Mouse (Mus musculus) induced T-regulatory cell, adult 2 months (primary cell): ENCODE data around the gene Gm28038.

ENCODE experiments used
- DNase-seq: peaks from one replicate; pipeline ENCODE4 v3.0.0-alpha.2; 2012; ENCODE audit warnings: low read depth

The Gm28038 gene

DNA sequence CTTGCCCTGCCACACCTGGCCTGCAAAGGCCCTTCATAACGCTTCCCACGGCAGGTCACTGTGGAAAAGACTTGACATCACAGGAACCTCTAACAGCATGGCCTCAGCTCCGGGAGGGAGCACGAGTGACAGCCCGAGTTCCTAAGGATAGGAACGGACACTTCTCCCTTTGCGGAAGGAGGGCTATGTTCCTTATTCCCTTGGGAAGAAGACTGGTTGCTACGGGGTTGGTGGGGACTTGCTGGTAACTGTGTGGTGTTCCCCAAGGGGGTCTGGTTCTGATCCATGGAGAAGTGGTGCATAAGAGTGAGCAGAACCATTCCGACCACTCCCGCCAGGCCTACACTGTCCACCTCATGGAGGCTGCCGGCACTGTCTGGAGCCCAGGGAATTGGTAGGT is at the start of gene Gm28038:
Gene Gm28038, plus strand, starts transcription at position 301 of the 400 bp plus-strand sequence.
- DNase-seq = no peak

DNA sequence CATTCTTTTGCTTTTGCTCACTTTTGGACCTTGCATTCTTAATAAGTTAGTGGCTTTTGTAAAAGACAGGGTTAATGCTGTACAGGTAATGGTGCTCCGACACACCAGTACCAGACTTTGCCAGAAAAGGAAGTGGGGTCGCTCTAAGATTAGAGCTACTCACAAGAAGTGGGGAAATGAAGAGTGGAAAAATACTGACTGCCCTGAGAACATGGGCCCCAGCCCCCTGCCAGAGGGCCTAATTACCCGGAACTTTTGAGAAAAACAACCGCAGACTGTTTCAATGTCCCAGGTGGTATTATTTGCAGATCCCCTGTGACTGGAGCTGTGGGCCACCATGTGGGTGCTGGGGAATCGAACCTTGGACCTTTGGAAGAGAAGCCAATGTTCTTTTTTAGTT is 45.2 kb upstream of the Gm28038 start:
- peak; percentile 60 for DNase-seq

GRCm38 (mm10) chr2:30236426-30237198 is 44.2 kb upstream of the Gm28038 start:
- no peak for DNase-seq

GRCm38 (mm10) chr2:30237199-30237880 is 43.5 kb upstream of the Gm28038 start, which contains the start of gene Lrrc8a:
TSS of gene Lrrc8a (plus strand) at chr2:30237715.
- peak; percentile 99 for DNase-seq

DNA sequence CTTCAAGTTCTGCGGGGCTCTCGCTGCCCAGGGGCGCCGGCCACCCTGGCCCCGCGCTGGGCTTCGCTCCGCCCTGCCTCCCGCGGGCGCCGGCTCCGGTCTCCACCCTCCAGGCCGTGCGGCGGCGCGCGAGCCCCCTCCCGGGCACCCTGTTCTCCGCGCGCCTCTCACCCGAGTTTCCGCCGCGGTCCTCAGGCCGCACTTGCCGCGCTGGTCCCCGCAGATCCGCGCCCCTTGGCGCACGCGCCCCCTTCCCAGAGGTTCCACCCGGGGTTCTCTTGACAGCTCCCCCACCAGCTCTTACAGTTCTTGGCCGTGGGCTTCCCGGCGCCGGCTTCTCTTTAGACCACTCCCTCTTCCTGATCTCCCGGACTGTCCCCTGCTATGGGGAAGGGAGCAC is 43.0 kb upstream of the Gm28038 start:
- no peak for DNase-seq

DNA sequence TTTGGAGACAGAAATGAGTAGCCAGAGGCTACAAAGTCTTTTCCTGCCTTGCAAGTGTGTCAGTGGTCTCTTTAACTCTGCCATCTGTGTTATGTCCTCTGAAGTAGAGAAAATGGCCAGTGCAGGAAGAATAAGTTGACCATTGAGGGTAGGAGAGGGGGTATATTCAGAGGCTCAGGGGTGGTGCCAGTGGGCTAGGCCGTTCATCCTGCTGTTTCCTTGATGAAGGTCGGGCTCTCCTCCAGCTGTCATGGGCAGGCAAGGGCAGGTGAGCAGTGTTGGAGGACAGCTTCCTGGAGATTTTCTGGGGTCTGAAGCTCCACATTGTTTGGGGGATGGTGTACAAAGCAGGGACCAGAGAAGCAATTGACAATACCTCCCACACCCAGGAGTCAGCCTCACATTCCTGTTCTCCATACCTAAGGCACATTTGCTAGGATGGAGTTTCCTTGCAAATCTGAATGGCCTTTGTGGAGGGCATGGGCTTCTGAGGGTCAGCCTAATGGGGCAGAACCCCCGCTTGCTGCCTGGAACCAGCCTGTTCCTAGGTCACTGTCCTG is 41.9 kb upstream of the Gm28038 start:
- no peak for DNase-seq

GRCm38 (mm10) chr2:30239777-30240176 is 41.1 kb upstream of the Gm28038 start:
- DNase-seq = no peak

GRCm38 (mm10) chr2:30240267-30240666 is 40.6 kb upstream of the Gm28038 start, which contains the start of gene Gm28035:
TSS of gene Gm28035 (plus strand) at chr2:30240567.
- DNase-seq = no peak

GRCm38 (mm10) chr2:30242509-30242908 is 38.3 kb upstream of the Gm28038 start:
- no peak for DNase-seq

DNA sequence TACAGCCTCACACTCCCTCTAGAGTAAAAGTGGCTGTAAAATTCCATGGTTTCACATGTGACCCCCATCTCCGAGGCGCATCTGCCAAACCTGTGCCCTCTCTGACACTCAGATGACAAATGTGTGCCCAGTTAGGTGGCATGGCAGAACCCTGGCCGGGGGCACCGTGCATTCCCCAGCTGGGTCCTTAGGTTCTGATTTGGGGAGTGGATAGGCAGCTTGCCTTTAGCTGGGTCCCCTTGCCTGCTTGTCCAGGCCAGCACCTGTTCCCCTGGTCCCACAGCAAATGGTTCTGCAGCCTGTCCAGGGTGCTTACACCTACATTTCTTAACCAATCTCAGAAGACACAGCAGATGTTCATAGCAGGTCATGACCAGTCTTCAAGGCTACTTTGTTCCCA is 37.5 kb upstream of the Gm28038 start:
- no peak for DNase-seq

- DNase-seq = no peak
Observed at GRCm38 (mm10) chr2:30244595-30245178, 36.2 kb upstream of the Gm28038 start.

- no peak for DNase-seq
Observed at GRCm38 (mm10) chr2:30247036-30247435, 33.8 kb upstream of the Gm28038 start.

GRCm38 (mm10) chr2:30247681-30248080 is 33.2 kb upstream of the Gm28038 start:
- no peak for DNase-seq

- DNase-seq = no peak
Observed at GRCm38 (mm10) chr2:30249182-30249581, 31.7 kb upstream of the Gm28038 start.

- DNase-seq = no peak
Observed at GRCm38 (mm10) chr2:30250166-30251128, 30.4 kb upstream of the Gm28038 start.

DNA sequence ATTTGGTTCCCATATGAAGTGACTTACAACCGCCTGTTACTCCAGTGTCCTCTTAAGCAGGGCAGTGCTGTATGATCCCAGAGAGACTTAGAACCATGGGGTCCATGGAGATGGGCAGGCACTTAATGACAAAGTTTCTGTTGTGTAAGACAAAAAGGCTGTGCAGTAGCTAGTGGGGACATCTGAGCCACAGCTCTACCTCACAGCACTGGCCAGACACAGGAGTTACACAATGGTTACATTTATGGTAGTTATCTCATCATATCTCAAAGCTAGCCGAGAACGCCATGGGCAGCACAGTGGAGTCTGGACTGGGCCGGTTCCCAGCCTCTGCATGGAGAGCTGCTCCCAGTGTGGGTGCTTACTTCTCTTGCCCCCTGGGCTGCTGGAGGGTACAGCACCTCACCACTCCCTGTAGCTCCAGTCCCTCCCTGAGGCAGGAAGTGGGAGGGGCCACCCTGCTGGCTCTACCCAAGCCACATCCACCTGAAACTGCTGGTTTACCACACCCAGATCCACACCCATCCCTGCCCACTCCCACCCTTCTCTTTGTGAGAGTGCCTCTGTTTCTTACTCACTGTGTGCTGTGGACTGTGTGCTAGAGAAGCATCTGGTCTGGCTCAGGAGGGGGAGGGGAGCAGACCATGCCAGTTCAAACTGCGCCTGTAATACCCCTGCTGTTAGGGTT is 29.3 kb upstream of the Gm28038 start:
- peak; percentile 94 for DNase-seq

- no peak for DNase-seq
Observed at GRCm38 (mm10) chr2:30252521-30252920, 28.3 kb upstream of the Gm28038 start.

- DNase-seq = peak; percentile 66
Observed at GRCm38 (mm10) chr2:30253809-30254208, 27.0 kb upstream of the Gm28038 start.

GRCm38 (mm10) chr2:30255631-30256395 is 25.0 kb upstream of the Gm28038 start:
- no peak for DNase-seq
